Mouse (Mus musculus) C2C12 (cell line): Measurements from ENCODE around the gene Vil1.

ENCODE experiments used
- CEBPB ChIP-seq: IDR thresholded peaks from one replicate; pipeline ENCODE4 v1.6.1; 2011; ENCODE audit warnings: low read depth, mild to moderate bottlenecking, control low read depth, moderate library complexity
- CTCF ChIP-seq: IDR thresholded peaks from one replicate; pipeline ENCODE4 v1.5.1; 2011; ENCODE audit not compliant: control insufficient read depth, insufficient read depth, insufficient read length
- FOSL1 ChIP-seq: IDR thresholded peaks from one replicate; pipeline ENCODE4 v1.8.0; 2011; ENCODE audit warnings: mild to moderate bottlenecking, low read length; ENCODE audit not compliant: poor library complexity, insufficient read depth, severe bottlenecking
- MAX ChIP-seq: IDR thresholded peaks from one replicate; pipeline ENCODE4 v1.6.1; 2011; ENCODE audit warnings: mild to moderate bottlenecking, control low read depth
- MYOD1 ChIP-seq: IDR thresholded peaks from one replicate; pipeline ENCODE4 v1.6.1; 2011; ENCODE audit warnings: low read depth; ENCODE audit not compliant: control insufficient read depth, insufficient read length
- MYOG ChIP-seq: IDR thresholded peaks from one replicate; pipeline ENCODE4 v1.6.1; 2011; ENCODE audit not compliant: control insufficient read depth, insufficient read length; ENCODE audit errors: extremely low read depth
- USF1 ChIP-seq: IDR thresholded peaks from one replicate; pipeline ENCODE4 v1.6.1; 2011; ENCODE audit warnings: low read depth, mild to moderate bottlenecking, control low read depth, moderate library complexity

DNA sequence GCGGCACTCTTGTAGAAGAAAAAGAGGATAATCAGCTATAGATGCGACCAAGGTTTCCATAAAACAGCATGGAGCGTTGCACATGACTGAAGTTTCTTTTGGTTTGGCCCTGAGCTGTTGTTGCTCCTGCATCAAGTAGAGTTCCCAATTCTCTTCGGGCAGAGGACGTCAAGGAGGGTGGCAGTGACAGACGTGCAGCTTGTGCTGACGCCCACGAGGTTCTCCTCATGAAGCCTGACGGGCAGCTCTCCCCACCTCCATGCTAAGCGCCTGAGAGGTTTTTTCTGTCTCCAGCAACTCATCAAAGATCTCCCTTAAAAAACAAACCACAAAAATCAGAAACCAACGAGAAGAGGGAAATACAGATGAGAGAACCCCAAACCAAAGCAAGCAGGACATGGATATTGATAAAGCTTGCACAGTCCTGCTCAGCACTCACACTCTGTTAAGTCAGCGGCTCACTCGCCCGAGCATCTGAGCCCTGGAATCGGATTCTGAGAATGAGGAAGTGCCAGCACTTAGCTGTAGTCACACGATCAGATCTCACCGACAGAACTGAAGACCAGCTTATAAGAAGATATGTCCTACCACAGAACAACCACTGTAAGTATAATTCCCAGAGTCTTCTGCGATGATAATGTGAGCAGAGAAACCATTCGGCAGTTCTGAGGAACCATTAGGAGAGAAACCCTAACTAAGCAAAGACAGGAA, 30.1 kb downstream of the Vil1 start:
- TF ChIP-seq CTCF (no peak), USF1 (no peak), MAX (no peak), FOSL1 (no peak), MYOG (no peak), CEBPB (no peak), MYOD1 (no peak)
